Mouse (Mus musculus): Measurements from ENCODE around the gene Zfp503. TPM values are rescaled to one million over a fixed set of nuclear protein-coding genes. Genes with fewer than 3 reads are reported as not detected.

Gene Zfp503
- polyA plus RNA-seq, 1 experiment: 8.8 TPM

DNA sequence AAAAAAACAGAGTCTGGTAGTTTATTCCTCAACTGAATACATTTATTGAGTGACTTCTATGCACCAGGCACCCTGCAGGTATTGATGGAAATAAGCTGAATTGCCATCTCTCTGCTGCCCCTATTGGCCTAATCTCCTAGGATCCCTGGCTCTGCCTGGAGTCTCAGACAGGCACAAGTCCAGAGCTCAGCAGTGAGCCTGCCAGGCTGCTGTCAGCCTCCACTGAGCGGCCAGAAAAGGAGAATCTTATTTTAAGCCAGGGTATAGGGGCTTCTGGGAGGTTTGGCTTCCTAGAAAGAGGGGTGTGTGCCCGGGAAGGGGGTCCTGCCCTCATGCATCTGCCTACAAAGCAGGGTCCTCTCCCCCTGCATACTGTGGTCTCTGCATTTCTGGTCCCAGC, 31.5 kb upstream of the Zfp503 start:
- Histone ChIP-seq H3K27ac (ENCODE audit: insufficient read depth, low read length) (no peak overlapping the region), H3K4me1 (ENCODE audit: control insufficient read depth, insufficient read depth, insufficient read length) (no peaks in the 10 kb centered on the region), H3K36me3 (ENCODE audit: control insufficient read depth, insufficient read depth, low read length) (no peaks in the 10 kb centered on the region), H3K27me3 (ENCODE audit: control insufficient read depth, insufficient read depth, low read length) (no peaks in the 10 kb centered on the region), H3K4me3 (ENCODE audit: extremely low read depth, insufficient read depth, insufficient read length) (no peak overlapping the region)
- DNase-seq (ENCODE audit: low read depth in 1 of 2, low spot score in 2 of 2): no peak
- TF ChIP-seq CTCF (IDR thresholded peaks at IDR 0.05; ENCODE audit: extremely low read depth, insufficient read depth, insufficient read length, insufficient replicate concordance): no peak
- no peak for TF ChIP-seq POLR2A (IDR thresholded peaks at IDR 0.05; ENCODE audit: low read depth, low read length)
- 62% methylated on average over 2 of the region's 2 CpGs for WGBS

GRCm38 (mm10) chr14:22019949-22020845, 30.8 kb upstream of the Zfp503 start:
- WGBS: 5% methylated on average over 12 of the region's 12 CpGs
- Histone ChIP-seq H3K36me3 (ENCODE audit: control insufficient read depth, insufficient read depth, low read length) (no peaks in the 10 kb centered on the region), H3K4me1 (ENCODE audit: control insufficient read depth, insufficient read depth, insufficient read length) (no peaks in the 10 kb centered on the region), H3K4me3 (ENCODE audit: extremely low read depth, insufficient read depth, insufficient read length) (peak overlapping the region; percentile 51), H3K27ac (ENCODE audit: insufficient read depth, low read length) (peak overlapping the region; percentile 84), H3K27me3 (ENCODE audit: control insufficient read depth, insufficient read depth, low read length) (no peaks in the 10 kb centered on the region)
- no peak for TF ChIP-seq POLR2A (IDR thresholded peaks at IDR 0.05; ENCODE audit: low read depth, low read length)
- no peak for TF ChIP-seq CTCF (IDR thresholded peaks at IDR 0.05; ENCODE audit: extremely low read depth, insufficient read depth, insufficient read length, insufficient replicate concordance)
- DNase-seq (ENCODE audit: low read depth in 1 of 2, low spot score in 2 of 2): no peak

- H3K4me3 ChIP-seq (ENCODE audit: extremely low read depth, insufficient read depth, insufficient read length): peak within 1 kb of the TSS; percentile 51
- DNase-seq (ENCODE audit: low read depth in 1 of 2, low spot score in 2 of 2): peak in 1 of 2 experiments; percentile 54
- WGBS: 2% methylated on average over 33 of the region's 33 CpGs
- peak within 1 kb of the TSS; percentile 84 for H3K27ac ChIP-seq (ENCODE audit: insufficient read depth, low read length)
- no peak for TF ChIP-seq POLR2A (IDR thresholded peaks at IDR 0.05; ENCODE audit: low read depth, low read length)
- TF ChIP-seq CTCF (IDR thresholded peaks at IDR 0.05; ENCODE audit: extremely low read depth, insufficient read depth, insufficient read length, insufficient replicate concordance): no peak
- no peaks in the 10 kb centered on the region for H3K4me1 ChIP-seq (ENCODE audit: control insufficient read depth, insufficient read depth, insufficient read length)
- no peaks in the 10 kb centered on the region for H3K36me3 ChIP-seq (ENCODE audit: control insufficient read depth, insufficient read depth, low read length)
- no peaks in the 10 kb centered on the region for H3K27me3 ChIP-seq (ENCODE audit: control insufficient read depth, insufficient read depth, low read length)
These were observed 30.0 kb upstream of the Zfp503 start, which contains the start of gene Lrmda for GRCm38 (mm10) chr14:22019252-22019948. Gene Lrmda (plus strand): TSS chr14:22019712.

- no peaks in the 10 kb centered on the region for H3K4me1 ChIP-seq (ENCODE audit: control insufficient read depth, insufficient read depth, insufficient read length)
- H3K27me3 ChIP-seq (ENCODE audit: control insufficient read depth, insufficient read depth, low read length): no peaks in the 10 kb centered on the region
- H3K4me3 ChIP-seq (ENCODE audit: extremely low read depth, insufficient read depth, insufficient read length): no peak overlapping the region
- H3K36me3 ChIP-seq (ENCODE audit: control insufficient read depth, insufficient read depth, low read length): no peaks in the 10 kb centered on the region
- 92% methylated on average over 5 of the region's 5 CpGs for WGBS
- DNase-seq (ENCODE audit: low read depth in 1 of 2, low spot score in 2 of 2): no peak
- no peak overlapping the region for H3K27ac ChIP-seq (ENCODE audit: insufficient read depth, low read length)
- no peak for TF ChIP-seq CTCF (IDR thresholded peaks at IDR 0.05; ENCODE audit: extremely low read depth, insufficient read depth, insufficient read length, insufficient replicate concordance)
- TF ChIP-seq POLR2A (IDR thresholded peaks at IDR 0.05; ENCODE audit: low read depth, low read length): no peak
These were observed 27.6 kb upstream of the Zfp503 start for GRCm38 (mm10) chr14:22017011-22017410.

DNA sequence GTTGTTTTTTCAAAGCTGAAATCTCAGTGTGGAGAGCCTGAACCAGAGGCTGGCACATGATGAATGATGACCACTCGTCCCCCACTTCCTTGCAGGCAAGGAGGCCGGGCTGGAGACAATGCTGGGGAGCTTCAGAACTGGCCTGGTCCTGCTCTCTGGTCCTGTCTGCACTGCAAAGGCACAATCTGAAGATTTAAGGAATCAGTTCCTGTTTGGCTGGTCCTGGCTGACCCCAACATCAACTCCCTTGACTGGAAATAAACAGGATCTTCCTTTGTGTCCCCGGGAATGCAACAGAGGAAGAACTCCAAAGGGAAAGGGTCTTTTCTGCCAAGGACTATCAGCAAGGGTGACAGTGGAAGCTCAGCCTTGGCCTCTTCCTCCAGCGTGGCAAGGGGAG, 25.4 kb upstream of the Zfp503 start:
- no peak for DNase-seq (ENCODE audit: low read depth in 1 of 2, low spot score in 2 of 2)
- no peak overlapping the region for H3K27ac ChIP-seq (ENCODE audit: insufficient read depth, low read length)
- no peaks in the 10 kb centered on the region for H3K4me1 ChIP-seq (ENCODE audit: control insufficient read depth, insufficient read depth, insufficient read length)
- H3K27me3 ChIP-seq (ENCODE audit: control insufficient read depth, insufficient read depth, low read length): no peaks in the 10 kb centered on the region
- 67% methylated on average over 4 of the region's 4 CpGs for WGBS
- H3K36me3 ChIP-seq (ENCODE audit: control insufficient read depth, insufficient read depth, low read length): no peaks in the 10 kb centered on the region
- H3K4me3 ChIP-seq (ENCODE audit: extremely low read depth, insufficient read depth, insufficient read length): no peak overlapping the region
- no peak for TF ChIP-seq POLR2A (IDR thresholded peaks at IDR 0.05; ENCODE audit: low read depth, low read length)
- no peak for TF ChIP-seq CTCF (IDR thresholded peaks at IDR 0.05; ENCODE audit: extremely low read depth, insufficient read depth, insufficient read length, insufficient replicate concordance)

DNA sequence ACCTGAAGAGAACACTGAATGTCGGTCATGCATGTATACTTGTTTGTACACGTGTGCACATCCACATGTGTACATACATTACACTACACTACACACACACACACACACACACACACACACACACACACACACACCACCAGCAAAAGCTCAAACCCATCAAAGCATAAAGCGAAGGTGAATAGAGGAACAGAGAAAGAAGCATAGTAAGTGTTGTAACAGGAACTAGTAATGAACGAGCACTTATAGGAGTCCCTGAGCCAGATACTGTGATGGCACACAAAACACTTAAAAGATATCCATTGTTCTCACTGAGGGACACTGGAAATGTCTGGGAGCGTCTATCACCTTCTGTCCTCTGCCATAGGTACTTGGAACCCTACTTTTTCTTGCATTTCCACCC, 24.9 kb upstream of the Zfp503 start:
- DNase-seq (ENCODE audit: low read depth in 1 of 2, low spot score in 2 of 2): no peak
- Histone ChIP-seq H3K27ac (ENCODE audit: insufficient read depth, low read length) (no peak overlapping the region), H3K36me3 (ENCODE audit: control insufficient read depth, insufficient read depth, low read length) (no peaks in the 10 kb centered on the region), H3K4me1 (ENCODE audit: control insufficient read depth, insufficient read depth, insufficient read length) (no peaks in the 10 kb centered on the region), H3K4me3 (ENCODE audit: extremely low read depth, insufficient read depth, insufficient read length) (no peak overlapping the region), H3K27me3 (ENCODE audit: control insufficient read depth, insufficient read depth, low read length) (no peaks in the 10 kb centered on the region)
- TF ChIP-seq POLR2A (IDR thresholded peaks at IDR 0.05; ENCODE audit: low read depth, low read length): no peak
- 66% methylated on average over 5 of the region's 5 CpGs for WGBS

Data from spleen, adult 2 months (tissue).